Mouse (Mus musculus): ENCODE measurements at regions not wholly inside any gene's neighbourhood (a gene's known extent, or its start where the extent isn't known, plus 50 kb on each side); places are given as distances from the start of the nearest gene placed in this dataset.
"Not testable (repeated sequence)": the region's sequence is repeated elsewhere in the genome, so short reads cannot be mapped to it uniquely, and the experiment has no call there.

DNA sequence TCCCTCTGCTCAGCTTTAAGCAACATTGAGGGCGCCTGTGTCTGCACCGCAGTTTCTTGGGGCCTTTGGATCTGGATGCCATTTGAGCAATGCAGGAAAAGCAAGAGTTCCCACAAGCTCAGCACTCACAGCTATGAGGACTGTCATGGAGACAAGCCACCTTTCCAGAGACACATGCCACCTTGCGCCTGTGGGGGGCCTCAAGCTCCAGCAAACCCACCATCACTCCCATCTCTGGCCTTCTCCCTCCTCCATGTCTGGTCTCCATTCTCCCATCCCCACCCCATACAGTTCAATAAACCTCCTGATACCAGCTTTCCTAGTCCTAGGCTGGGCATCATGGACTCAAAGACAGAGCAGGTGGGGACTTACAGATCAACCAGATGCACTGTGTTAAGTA, 97.8 kb downstream of the Wdr11 start:
- no peak for DNase-seq (ENCODE audit: low read depth)

DNA sequence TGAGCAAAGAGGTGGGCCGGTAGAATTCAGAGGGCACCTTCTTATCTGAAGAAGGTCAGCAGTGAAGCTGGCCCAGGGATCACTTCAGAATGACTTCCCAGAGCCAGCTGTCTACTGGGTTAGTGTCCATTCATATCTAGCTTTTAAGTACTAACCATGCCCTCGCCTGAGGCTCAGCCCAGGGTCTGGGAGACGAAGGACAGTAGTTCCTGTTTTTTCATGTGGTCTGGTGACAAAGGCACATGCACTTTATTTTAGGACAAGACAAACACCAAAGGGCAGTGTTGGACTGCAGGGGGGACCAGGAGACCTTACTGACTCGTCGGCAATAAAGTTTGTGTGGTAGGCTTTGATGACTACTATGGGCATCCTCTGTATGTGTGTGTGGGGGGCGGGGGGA, 99.2 kb downstream of the Wdr11 start:
- DNase-seq (ENCODE audit: low read depth): no peak

DNA sequence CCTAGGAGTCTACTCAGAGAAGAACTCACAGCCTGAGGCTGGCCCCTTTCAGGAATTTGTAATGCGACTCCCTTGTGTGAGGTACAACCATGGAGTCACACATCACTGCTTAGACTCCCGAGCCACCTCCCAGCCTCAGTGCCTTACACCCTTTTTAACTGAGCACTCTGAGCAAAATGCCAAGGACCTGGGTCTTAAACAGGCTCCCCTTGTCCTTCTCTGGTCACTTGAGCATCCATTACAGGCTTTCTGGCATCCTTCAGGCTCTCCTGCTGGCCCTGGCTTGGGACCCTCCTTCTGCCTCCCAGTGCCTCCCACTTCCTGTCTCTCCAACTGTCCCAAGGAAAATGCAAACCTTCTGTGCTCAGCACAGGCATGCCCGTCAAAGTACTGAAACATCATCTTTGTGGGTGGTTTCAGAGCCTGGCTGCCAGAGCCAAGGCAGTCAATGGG, 100.0 kb downstream of the Wdr11 start:
- DNase-seq (ENCODE audit: low read depth): peak; percentile 56

DNA sequence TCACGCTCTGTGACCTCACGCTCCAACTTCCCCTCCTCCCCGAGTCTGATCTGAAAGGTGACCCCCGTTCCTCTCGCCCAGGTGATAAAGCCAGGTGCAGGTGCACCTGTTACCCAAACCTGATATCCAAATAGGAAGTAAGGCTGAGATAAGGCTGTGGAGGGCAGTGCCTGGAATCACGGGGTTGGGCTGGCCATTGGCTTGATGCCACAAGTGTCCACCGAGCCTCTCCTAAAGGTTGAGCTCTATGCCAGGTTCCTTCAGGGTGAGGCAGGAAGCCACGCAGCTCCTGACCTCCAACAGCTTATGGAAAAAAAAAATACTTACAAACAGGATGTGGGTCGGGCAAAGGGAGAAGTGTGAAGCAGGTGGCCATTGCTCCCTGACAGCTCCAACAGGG, 102.0 kb downstream of the Wdr11 start:
- no peak for DNase-seq (ENCODE audit: low read depth)

DNA sequence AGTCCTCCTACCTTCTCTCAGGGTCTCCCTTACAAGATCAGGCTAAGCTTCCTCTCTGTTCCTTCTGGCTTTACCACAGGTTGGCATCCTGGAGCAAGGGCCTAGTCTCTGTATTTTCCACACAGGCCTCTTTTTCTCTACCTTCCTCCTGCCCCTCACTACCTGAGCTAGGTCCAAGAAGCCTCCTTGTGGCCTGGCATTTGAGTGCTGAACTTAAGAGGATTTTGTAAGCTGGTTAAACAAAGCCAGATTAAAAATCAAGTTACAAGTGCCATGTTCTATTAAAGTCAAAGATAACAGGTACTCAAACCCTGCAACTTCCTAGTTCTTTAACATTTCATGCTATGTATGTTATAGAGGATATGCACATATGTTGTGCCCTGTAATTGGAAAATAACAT, 102.5 kb downstream of the Wdr11 start:
- no peak for DNase-seq (ENCODE audit: low read depth)

DNA sequence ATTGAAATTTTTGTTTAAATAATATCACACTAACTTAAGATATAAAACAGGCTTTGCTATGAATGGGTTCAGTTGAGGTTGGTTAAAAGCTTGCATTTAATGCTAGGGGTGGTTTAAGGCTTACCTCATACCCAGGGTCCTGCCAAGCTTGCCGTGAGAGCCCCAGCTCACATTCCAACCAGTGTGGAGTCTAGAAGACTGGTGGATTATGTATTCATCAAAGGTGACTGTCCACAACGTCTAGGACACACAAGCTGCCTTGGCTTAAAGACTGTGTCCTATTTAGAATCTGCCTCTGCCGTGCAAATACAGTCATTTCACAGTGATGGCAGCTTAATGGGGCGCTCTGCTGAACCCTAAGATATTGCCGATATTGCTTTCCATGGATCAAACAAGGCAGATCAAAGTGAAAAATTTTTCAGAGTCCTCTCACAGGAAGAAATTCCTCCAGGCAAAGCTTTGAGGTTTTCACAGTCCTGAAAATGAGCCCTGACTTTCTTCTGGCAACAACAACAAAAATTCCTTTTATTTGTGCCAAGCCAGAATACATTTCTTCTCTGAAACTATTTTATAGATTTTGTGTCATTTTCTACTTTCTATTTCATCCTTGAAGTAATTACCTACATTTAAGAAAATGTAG, 108.4 kb downstream of the Wdr11 start:
- DNase-seq (ENCODE audit: low read depth): no peak

DNA sequence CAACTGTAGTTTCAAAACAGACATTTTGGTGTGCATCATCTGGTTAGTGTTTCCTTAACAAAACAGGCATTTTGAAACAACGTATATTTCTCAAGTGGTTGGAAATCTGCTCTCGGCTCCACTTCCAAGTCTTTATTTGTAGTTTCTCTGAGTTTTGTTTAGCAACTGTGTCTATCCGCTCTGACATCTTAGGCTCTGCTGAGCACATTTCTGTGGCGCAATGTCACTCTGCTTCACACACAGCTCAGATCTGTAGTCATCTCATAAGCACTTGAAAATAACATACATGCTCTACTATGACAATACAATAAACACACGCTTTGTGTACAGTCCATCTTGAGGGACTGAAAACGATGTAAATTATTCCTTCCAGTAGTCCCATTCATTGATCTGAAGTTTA, 135.9 kb downstream of the Wdr11 start:
- DNase-seq (ENCODE audit: low read depth): no peak

DNA sequence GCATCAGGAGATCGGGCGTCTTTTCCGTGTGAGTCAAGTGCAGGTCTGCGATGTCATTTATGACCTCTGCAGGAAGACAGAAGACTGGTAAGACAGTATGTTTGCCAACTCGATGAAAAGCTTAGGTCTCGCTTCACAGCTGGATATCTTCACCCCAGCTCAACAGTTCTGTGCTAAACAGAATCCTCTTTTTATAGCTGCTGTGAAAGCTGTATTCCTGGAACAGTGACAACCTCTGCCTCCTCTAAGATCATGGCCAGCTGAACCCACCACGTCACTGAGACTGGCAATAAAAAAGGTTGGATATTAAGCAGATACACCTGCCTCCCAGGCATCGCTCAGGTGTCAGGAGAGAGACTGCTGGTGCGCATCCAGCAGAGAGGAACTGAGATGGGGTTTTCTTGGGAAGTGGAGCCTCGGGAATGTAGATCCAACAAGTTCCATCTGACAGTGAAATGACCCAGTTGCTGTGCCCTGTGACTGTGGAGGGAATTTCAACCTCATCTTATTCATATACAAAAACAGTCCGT, 138.1 kb downstream of the Wdr11 start:
- DNase-seq (ENCODE audit: low read depth): no peak

DNA sequence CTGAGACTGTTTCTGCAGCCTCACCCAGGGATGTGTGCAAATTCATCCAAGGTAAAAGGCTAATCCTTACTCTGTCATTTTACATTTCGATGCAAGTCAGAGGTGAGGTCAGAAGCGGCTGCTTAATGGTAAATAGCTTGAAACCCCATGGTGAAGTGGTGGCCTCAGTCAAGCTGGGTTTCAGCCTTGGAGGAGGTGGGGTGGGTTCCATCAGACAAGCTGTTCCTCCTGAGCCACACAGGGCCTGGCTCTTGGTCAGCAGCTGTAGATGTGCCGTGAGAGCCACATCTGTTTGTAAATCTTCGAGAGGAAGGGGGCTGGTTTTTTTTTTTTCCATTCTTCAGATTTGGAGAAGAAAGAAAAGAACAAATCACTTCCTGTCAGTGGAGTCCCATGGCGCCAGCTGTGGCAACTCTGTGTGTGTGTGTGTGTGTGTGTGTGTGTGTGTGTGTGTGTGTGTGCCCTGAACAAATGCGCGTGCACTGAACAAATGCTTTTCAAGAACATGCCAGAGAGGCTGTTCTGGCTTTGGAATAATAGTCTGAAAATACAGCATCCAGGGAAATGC, 139.2 kb downstream of the Wdr11 start:
- DNase-seq (ENCODE audit: low read depth): no peak

DNA sequence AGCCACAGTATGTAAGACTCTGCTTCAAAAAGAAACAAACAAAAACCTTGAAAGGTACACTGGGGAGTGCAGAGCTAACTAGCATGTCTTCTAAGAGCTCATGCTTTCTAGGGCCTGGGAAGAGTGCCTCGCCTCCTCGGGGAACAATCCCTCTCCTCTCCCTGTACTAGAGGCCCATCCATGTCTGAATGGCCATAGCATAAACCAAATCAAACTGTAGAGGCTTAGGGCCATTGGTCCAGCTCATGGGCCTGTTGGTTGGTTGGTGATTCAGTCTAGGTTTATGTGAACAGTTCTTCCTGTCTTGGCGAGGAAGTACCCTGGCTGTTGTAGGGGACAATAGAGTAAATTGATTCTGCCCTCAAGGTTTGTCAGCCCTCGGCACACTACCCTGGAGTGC, 151.0 kb downstream of the Wdr11 start:
- no peak for DNase-seq (ENCODE audit: low read depth)

DNA sequence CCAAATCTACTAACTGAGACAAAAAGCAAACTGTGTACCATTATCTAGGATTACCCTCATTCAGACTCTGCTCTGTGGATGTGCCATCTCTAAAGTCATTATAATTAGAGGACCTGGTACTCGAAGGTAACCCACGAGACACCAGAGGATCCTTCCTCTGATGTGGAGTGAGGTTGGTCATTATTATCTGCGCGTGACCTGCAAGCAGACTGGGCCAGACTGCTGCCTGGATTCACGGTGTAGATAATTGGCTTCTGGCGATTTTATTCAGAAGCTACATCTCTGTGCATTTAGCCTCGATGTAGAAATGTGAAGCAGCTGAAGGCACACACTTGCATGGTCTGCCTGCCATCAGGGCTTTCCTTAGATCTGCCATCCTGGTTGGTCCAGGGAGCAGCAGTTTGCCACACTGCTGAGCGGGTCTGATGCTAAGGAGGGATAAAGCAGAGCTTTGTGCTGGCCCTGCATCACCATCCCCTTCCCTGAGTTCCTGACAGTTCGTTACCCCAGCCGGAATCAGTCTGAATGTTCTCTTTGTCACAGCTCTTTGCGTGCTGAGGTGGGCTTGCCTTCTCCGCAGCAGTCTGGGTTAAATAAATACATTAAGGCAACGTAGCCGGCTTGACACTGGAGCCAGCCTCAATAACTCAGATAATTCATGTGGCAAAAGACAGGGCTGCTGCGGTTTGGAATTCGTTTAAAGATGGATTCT, 152.4 kb downstream of the Wdr11 start:
- no peak for DNase-seq (ENCODE audit: low read depth)

DNA sequence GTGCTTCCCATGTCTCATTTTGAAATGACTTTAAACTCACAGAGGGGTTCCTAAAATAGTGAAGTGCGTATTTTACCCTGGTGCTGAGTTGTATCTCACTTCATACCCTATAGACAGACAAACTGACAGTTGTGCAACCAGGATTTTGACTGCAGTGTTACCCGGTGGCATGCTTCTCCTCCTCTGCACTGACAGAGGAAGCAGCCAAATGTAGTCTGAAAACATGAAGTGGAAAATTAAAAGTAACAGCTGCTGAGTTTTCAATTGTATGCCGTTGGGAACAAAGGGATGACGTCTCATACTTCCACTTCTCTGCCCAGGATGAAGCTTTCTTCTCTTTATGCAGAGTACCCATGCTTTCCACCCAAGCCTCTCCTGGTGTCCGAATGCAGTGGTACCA, 155.0 kb downstream of the Wdr11 start:
- DNase-seq (ENCODE audit: low read depth): no peak

DNA sequence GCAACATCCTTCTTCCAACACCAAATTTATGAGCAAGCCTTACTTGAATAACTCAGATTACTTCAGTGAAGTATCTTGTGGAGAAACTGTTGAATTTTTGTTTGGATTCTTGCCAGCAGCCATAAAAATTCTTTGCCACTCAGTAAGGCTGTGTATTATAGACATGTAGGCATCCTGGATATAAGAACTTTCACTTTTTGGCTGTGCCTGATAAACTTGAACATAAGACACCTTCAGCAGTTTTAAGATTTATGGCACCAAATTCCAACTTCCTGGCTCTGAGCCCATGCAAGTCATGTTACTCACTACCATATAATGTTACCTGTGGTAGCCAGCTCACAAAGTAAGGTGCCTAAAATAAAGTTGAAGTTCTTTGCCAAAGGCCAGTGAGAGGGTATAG, 159.3 kb downstream of the Wdr11 start:
- peak; percentile 72 for DNase-seq (ENCODE audit: low read depth)

DNA sequence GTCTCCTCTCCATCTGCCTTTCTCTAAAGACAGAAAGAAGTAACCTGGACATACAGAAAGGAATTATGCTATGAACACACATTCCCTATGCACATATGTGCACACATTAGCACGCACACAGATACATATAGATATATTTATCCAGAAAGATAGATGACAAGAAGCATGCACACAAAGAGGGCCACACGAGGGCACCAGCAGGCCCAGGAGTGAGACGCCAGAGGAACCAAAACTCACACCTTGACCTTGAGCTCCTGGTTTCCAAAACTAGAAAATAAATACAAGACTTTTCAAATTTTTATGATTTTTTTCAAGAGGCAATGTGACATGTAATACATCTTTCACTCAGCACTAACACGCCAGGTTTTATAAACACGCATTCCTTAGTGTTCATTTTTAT, 163.1 kb downstream of the Wdr11 start:
- no peak for DNase-seq (ENCODE audit: low read depth)

DNA sequence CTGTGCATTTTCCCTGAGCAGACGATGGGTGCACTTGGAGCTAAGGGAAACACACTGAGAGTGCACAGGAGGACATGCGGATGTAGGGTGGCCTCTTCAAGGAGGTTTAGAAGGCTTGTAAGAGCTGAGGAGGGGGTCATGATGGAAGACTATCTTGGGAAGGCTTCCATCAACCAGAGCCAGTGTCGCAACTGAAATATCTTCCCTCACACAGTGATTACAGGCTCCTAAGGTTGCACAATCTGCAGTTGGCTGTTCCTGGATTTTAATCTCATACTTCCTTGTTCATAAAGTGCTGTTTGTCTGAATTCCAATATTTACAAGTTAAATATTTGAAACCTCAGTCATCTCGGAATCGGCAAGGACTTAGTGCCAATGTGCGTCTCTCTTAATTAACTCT, 164.5 kb downstream of the Wdr11 start:
- DNase-seq (ENCODE audit: low read depth): peak; percentile 65

DNA sequence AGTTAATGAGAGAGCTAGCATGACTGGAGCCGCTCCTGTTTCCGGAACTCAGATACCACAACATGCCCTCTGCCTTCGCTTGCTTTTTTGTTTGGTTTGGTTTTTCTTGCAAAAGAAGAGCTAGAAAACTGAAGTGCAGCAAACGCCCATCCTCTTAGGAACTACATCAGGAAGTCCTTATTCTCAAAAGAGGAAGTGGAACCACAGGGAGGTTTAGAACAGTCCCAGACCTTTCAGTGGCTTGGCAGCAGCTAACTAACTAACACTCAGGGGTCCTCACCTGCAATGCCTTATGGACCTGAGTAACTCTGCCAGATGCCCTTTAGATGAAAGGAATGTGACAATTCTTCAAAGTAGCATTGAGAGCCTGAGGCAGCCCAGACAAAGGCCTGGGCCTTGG, 168.2 kb downstream of the Wdr11 start:
- no peak for DNase-seq (ENCODE audit: low read depth)

DNA sequence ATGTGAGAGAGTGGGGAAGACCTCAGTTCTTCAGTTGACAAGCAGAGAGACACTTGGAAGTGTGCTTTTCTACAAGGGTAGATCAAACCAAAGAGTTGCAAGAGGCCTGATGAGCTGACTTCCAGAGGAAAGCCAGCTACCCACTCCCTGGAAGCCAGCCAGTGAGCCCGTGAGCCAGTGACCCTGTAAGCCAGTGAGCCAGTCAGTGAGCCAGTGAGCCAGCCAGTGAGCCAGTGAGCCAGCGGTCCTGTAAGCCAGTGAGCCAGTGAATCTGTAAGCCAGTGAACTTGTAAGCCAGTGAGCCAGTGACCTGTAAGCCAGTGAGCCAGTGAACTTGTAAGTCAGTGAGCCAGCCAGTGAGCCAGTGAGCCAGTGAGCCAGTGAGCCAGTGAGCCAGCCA, 168.7 kb downstream of the Wdr11 start:
- peak; percentile 36 for DNase-seq (ENCODE audit: low read depth)

DNA sequence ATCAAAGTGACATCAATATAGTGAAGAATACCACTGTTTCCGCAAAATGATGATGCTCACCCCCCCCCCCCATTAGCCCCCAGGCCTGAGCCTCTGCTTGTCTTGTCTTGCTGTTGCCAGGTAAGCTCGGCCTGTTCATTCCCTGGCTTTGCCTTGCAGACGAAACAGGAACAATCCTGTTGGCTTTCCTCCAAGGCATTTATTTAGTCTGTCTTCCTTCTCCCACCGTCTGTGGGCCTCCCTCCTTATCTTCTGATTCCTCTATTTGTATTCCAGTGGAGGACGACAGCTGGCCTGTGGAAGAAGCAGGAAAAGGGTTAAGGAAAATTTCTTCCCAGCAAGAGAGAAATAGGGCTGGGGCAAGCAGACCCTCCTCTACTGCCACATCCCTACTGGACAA, 172.1 kb downstream of the Wdr11 start:
- no peak for DNase-seq (ENCODE audit: low read depth)

DNA sequence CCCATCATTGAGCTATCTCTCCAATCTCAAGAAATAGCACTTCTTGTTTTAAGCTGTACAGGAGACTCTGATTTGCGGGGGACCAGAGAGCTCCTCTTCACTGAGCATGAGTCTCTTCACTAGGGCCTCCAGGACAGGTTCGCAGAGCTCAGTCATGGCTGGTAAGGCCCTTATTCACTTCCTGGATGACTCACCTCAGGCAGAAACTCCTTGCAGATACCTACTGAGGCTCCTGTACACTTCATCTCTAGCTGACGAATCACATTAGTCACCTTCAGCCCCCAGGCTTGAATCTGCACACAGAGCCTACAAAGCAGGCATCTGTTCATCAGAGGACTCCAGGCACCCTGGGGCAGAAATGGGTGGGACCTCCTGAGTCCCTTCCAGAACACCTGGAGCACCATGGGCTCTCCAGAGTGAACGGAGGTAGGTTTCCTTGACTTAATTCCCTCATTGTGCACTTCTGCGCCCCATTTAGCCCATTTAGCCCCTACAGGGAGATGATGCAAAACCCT, 172.8 kb downstream of the Wdr11 start:
- DNase-seq (ENCODE audit: low read depth): no peak

DNA sequence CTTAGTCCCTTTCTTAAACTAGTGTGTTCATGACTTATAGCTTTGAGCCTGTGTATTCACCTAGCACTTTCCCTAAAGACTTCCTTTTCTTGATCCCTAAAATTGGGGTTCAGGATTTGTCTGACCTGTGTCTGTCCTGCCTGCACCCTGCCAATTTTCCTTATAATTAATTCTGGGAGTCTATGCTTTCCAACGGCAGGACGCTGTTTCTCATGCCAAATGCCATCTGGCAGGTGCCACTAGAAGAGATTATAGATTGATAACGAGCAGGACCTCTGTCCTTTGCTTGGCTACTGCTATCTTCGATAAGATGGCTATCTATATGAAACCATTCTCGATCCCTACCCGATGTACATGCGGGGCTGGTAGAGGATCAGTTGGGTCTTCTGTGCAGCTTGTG, 174.0 kb downstream of the Wdr11 start:
- no peak for DNase-seq (ENCODE audit: low read depth)

DNA sequence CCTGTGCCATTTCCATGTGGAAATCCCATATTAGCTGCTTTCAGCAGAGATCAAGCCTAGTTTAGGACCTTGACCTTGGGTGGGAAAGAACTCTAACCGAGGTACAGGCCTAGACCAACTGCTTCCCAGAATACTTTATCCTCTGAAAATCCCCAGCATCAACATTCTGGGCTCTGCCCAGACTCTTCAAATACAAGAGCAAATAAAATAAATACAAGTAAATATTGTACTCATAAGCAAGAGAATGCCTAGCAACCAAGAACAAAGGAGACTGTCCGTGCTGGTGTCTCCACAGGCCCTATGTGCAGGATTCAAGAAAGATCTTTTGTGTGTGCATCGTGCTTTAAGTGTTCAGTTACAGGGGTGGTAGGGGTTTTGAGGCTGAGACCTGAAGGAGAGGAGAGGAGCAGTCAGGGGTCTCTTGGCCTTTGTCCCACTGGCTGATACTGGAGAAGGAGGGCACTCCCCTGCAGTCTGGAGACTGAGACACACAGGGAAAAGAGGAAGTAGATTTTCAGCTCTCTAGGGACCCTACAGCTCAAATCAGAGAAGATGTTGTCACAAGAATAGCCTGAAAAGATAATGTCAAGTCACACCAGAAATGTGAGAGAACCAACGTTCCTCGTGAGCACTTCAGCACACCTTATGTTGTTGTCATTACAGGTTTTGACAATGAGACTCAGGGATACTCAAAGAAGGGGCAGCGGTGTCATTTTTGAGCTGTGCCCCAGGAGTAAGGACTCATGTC, 174.6 kb downstream of the Wdr11 start:
- no peak for DNase-seq (ENCODE audit: low read depth)

DNA sequence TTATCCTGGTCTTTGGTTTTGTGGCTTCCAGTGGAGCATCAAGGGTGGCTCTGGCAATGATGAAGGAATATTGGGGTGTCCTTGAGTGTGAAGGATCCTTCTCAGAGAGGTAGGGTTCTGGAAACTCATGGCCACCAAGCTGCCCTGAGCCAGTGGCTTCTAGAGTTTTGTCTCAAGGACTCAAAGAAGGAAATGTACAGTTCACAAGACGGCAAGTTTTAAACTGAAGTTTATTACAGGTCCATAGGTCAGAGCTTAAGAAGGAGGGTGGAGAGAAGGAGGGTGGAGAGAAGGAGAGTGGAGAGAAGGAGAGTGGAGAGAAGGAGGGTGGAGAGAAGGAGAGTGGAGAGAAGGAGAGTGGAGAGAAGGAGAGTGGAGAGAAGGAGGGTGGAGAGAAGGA, 178.0 kb downstream of the Wdr11 start:
- not testable (repeated sequence) for DNase-seq (ENCODE audit: low read depth)

DNA sequence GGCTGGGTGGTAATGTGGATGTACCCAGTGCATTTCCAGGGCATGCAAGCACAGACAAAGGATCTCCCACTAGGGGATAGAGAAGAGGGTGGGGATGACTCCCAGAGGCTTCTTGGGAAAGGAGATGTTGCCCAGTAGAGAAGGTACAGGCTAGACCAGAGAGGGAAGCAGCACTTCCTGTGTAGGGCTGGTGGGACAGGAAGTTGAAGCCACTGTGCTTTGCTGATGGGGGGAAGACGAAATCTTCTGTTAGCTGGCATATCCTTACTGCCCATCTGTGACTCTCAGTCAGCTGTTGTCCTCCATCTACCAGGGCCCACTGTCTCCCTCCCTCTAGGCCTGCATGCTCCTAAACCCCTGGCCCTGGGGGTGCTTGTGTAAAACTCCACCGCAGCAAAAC, 180.2 kb downstream of the Wdr11 start:
- no peak for DNase-seq (ENCODE audit: low read depth)
